Mouse (Mus musculus) forebrain, postnatal 0 days (tissue): ENCODE measurements around the gene Cfap61. TPM values are rescaled to one million over a fixed set of nuclear protein-coding genes. Genes with fewer than 3 reads are reported as not detected.

Experiments used
- ATAC-seq: fragments of 200-750 bp; cut with Nextera tagmentation; 2 replicates; pipeline ENCODE4 v1.8.0; 2017; ENCODE audit warnings: mild to moderate bottlenecking, moderate library complexity
- DNase-seq: peaks from one replicate; pipeline ENCODE4 v3.0.0-alpha.2; 2015
- H3K27ac ChIP-seq: fragments of 300-500 bp; sonication (generic); 2 replicates; pipeline ENCODE4 v1.5.1; 2014; ENCODE audit warnings: low read depth, mild to moderate bottlenecking, antibody characterized with exemption, low read length, moderate library complexity, mixed read lengths
- H3K27me3 ChIP-seq: fragments of 300-500 bp; sonication (generic); 2 replicates; pipeline ENCODE4 v1.6.1; 2014; ENCODE audit warnings: mild to moderate bottlenecking, low read length, mixed read lengths; ENCODE audit not compliant: insufficient read depth
- H3K36me3 ChIP-seq: fragments of 300-500 bp; sonication (generic); 2 replicates; pipeline ENCODE4 v1.6.1; 2014; ENCODE audit warnings: mild to moderate bottlenecking, moderate library complexity; ENCODE audit not compliant: insufficient read depth
- H3K4me1 ChIP-seq: fragments of 300-500 bp; sonication (generic); 2 replicates; pipeline ENCODE4 v1.6.1; 2014; ENCODE audit warnings: antibody characterized with exemption; ENCODE audit not compliant: insufficient read depth
- H3K4me2 ChIP-seq: fragments of 300-500 bp; sonication (generic); 2 replicates; pipeline ENCODE4 v1.6.1; 2014; ENCODE audit warnings: low read depth, mild to moderate bottlenecking, moderate library complexity
- H3K4me3 ChIP-seq: fragments of 300-500 bp; sonication (generic); 2 replicates; pipeline ENCODE4 v1.5.1; 2014; ENCODE audit warnings: low read depth, low read length, mixed read lengths
- H3K9ac ChIP-seq: fragments of 300-500 bp; sonication (generic); 2 replicates; pipeline ENCODE4 v1.6.1; 2014; ENCODE audit warnings: mild to moderate bottlenecking
- H3K9me3 ChIP-seq: fragments of 300-500 bp; sonication (generic); 2 replicates; pipeline ENCODE4 v1.6.1; 2016; ENCODE audit warnings: low read length
- CTCF ChIP-seq: sonication (generic); IDR thresholded peaks from 2 replicates; pipeline ENCODE4 v1.5.1; 2016; ENCODE audit warnings: antibody characterized with exemption, control low read depth, low read depth
- WGBS: fragments of 180-500 bp; shearing (Covaris S2); extraction: QIAGEN DNeasy Blood & Tissue Kit; methylation state at CpG from one replicate; pipeline ENCODE4 v1.1.7; 2014; 5-methylcytosine and 5-hydroxymethylcytosine counted together
- polyA plus RNA-seq: library from polyadenylated mRNA; unstranded; fragments of >200 nt; fragmentation: Nextera tagmentation; extraction: Ambion mirVana; gene quantifications from 2 replicates; pipeline ENCODE4 v1.2.1, GENCODE M21; 2015
- total RNA-seq: library from RNA; depleted of rRNA; stranded (reverse); fragments of >200 nt; gene quantifications from 2 replicates; pipeline ENCODE4 v1.2.3, GENCODE M21; 2014

Cfap61 gene
- total and polyA plus RNA-seq, 2 experiments from 2014 or later = 3.9 to 7.4 TPM

GRCm38 (mm10) chr2:146117191-146117914, 182.8 kb downstream of the Cfap61 start:
- Histone ChIP-seq H3K4me2 (no peak overlapping the region), H3K4me3 (no peak overlapping the region), H3K36me3 (no peaks in the 10 kb centered on the region), H3K4me1 (no peaks in the 10 kb centered on the region), H3K9ac (no peak overlapping the region), H3K27ac (no peak overlapping the region), H3K9me3 (no peaks in the 10 kb centered on the region), H3K27me3 (no peaks in the 10 kb centered on the region)
- no peak for DNase-seq
- peak; percentile 40; the same call in 1 of the 2 replicates for ATAC-seq
- 21% methylated on average over 17 of the region's 17 CpGs for WGBS
- no peak for TF ChIP-seq CTCF

DNA sequence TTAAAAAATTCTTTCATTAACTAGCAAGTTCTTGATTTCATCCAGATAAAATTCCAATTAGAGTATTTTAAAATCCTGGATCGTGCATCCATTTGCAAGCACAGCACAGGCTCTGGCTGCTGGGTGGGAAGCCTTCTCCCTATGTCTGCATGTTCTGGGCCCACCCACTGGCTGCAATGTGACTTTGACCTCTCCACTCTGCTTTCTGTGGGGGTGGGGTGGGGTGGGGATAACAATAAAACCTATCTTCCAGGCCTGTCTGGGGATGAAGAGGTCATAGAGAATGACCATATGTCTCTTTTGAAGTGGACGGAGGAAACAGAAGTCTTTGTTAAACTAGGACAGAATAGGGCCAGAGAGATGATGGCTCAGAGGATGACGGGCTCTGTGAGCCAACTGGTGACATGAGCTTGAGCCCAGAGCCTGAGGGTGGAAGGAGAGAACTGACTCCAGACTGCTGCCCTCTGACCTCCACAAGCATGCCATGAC, 183.4 kb downstream of the Cfap61 start:
- Histone ChIP-seq H3K27me3 (no peaks in the 10 kb centered on the region), H3K9me3 (no peaks in the 10 kb centered on the region), H3K4me1 (no peaks in the 10 kb centered on the region), H3K36me3 (no peaks in the 10 kb centered on the region), H3K9ac (no peak overlapping the region), H3K4me2 (no peak overlapping the region), H3K4me3 (no peak overlapping the region), H3K27ac (no peak overlapping the region)
- TF ChIP-seq CTCF = no peak
- DNase-seq (no peak), ATAC-seq (no peak)
- WGBS = 41% methylated on average over 3 of the region's 3 CpGs

DNA sequence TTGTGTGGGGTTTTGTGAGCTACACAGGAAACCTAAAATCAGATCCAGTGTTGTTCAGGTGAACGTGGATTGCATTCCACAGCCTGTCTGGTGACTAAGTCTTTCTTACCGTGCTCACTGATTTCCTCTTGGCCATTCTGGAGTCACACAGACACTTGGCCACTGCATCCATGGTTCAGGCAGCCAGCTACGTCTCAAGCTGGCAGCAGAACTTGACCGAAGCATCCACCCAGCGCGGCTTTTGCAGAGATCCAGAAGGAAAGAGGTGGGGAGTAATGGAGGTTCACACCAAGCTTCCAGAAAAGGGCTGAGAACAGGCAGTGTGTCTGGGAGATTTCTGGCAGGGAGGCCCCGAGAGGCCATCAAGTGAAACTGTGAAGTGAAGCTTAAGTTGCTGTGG, 187.0 kb downstream of the Cfap61 start:
- Histone ChIP-seq H3K4me3 (no peak overlapping the region), H3K9ac (no peak overlapping the region), H3K4me2 (no peak overlapping the region), H3K4me1 (no peaks in the 10 kb centered on the region), H3K9me3 (no peaks in the 10 kb centered on the region), H3K27ac (no peak overlapping the region), H3K27me3 (no peaks in the 10 kb centered on the region), H3K36me3 (no peaks in the 10 kb centered on the region)
- ATAC-seq = no peak
- 88% methylated on average over 7 of the region's 7 CpGs for WGBS
- no peak for TF ChIP-seq CTCF
- DNase-seq = no peak

DNA sequence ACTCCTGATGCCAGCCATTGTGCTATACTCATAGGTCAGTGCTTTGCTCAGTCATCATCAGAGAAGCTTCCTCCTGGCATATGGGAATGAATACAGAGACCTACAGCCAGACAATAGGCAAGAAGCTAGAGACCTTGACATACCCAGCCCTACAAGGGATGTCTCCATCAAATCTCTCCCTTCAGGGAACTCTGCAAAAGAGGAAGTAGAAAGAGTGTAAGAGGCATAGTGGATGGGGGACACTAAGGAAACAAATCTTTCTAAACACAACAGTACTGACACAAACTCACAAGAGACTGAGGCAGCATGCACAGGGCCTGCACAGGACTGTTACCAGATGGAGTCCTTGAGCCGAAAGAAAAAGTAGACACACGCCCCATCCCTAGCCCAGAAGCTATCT, 190.5 kb downstream of the Cfap61 start:
- H3K9me3 ChIP-seq = no peaks in the 10 kb centered on the region
- TF ChIP-seq CTCF = no peak
- no peaks in the 10 kb centered on the region for H3K27me3 ChIP-seq
- no peak overlapping the region for H3K9ac ChIP-seq
- DNase-seq (no peak), ATAC-seq (no peak)
- H3K4me1 ChIP-seq = peaks cover 9% of the 10 kb centered on the region; the same call in 1 of the 2 replicates
- WGBS = 98% methylated on average over 2 of the region's 2 CpGs
- H3K4me2 ChIP-seq = no peak overlapping the region
- H3K27ac ChIP-seq = no peak overlapping the region
- no peaks in the 10 kb centered on the region for H3K36me3 ChIP-seq
- H3K4me3 ChIP-seq = no peak overlapping the region

- Histone ChIP-seq H3K4me1 (peaks cover 9% of the 10 kb centered on the region; the same call in 1 of the 2 replicates), H3K9me3 (no peaks in the 10 kb centered on the region), H3K36me3 (no peaks in the 10 kb centered on the region), H3K27ac (no peak overlapping the region), H3K9ac (no peak overlapping the region), H3K27me3 (no peaks in the 10 kb centered on the region), H3K4me2 (no peak overlapping the region), H3K4me3 (no peak overlapping the region)
- ATAC-seq = no peak; the same call in 1 of the 2 replicates
- no peak for TF ChIP-seq CTCF
- DNase-seq = peak; percentile 17
- 22% methylated on average over 6 of the region's 6 CpGs for WGBS
Measured at GRCm38 (mm10) chr2:146128622-146129021, 194.0 kb downstream of the Cfap61 start.

GRCm38 (mm10) chr2:146130514-146130913, 195.9 kb downstream of the Cfap61 start:
- no peak overlapping the region for H3K9ac ChIP-seq
- no peak for DNase-seq
- 96% methylated on average over 3 of the region's 3 CpGs for WGBS
- H3K4me3 ChIP-seq = no peak overlapping the region
- H3K4me1 ChIP-seq = peaks cover 9% of the 10 kb centered on the region; the same call in 1 of the 2 replicates
- no peaks in the 10 kb centered on the region for H3K27me3 ChIP-seq
- no peaks in the 10 kb centered on the region for H3K9me3 ChIP-seq
- no peaks in the 10 kb centered on the region for H3K36me3 ChIP-seq
- H3K27ac ChIP-seq = no peak overlapping the region
- ATAC-seq = no peak
- H3K4me2 ChIP-seq = no peak overlapping the region
- no peak for TF ChIP-seq CTCF

- no peaks in the 10 kb centered on the region for H3K9me3 ChIP-seq
- H3K27ac ChIP-seq = no peak overlapping the region
- TF ChIP-seq CTCF = no peak
- no peak overlapping the region for H3K4me3 ChIP-seq
- H3K4me1 ChIP-seq = peaks cover under 1% of the 10 kb centered on the region; the same call in 1 of the 2 replicates
- no peaks in the 10 kb centered on the region for H3K36me3 ChIP-seq
- DNase-seq (no peak), ATAC-seq (no peak)
- WGBS = 85% methylated on average over 6 of the region's 6 CpGs
- no peak overlapping the region for H3K9ac ChIP-seq
- no peaks in the 10 kb centered on the region for H3K27me3 ChIP-seq
- no peak overlapping the region for H3K4me2 ChIP-seq
Measured at GRCm38 (mm10) chr2:146134275-146134674, 199.7 kb downstream of the Cfap61 start.
